Mouse (Mus musculus) C2C12 (cell line): ENCODE measurements around the gene Stat1. TPM values are rescaled to one million over a fixed set of nuclear protein-coding genes. Genes with fewer than 3 reads are reported as not detected.

Experiments
- H3K27me3 ChIP-seq: one replicate; pipeline ENCODE4 v1.6.1; 2011; ENCODE audit not compliant: control insufficient read depth, insufficient read depth, insufficient read length
- H3K36me3 ChIP-seq: one replicate; pipeline ENCODE4 v1.6.1; 2011; ENCODE audit not compliant: control insufficient read depth, insufficient read depth
- H3K4me3 ChIP-seq: one replicate; pipeline ENCODE4 v1.5.1; 2011; ENCODE audit warnings: mild to moderate bottlenecking, control low read depth; ENCODE audit not compliant: poor library complexity, insufficient read depth, severe bottlenecking
- H3K79me2 ChIP-seq: one replicate; pipeline ENCODE4 v1.6.1; 2011; ENCODE audit not compliant: control insufficient read depth, insufficient read depth
- H3K79me3 ChIP-seq: one replicate; pipeline ENCODE4 v1.6.1; 2011; ENCODE audit warnings: low read depth, control low read depth
- H3ac ChIP-seq: one replicate; pipeline ENCODE3; 2011; ENCODE audit warnings: low read depth; ENCODE audit not compliant: control insufficient read depth, insufficient read length
- CEBPB ChIP-seq: IDR thresholded peaks from one replicate; pipeline ENCODE4 v1.6.1; 2011; ENCODE audit warnings: low read depth, mild to moderate bottlenecking, control low read depth, moderate library complexity
- CTCF ChIP-seq: IDR thresholded peaks from one replicate; pipeline ENCODE4 v1.5.1; 2011; ENCODE audit not compliant: control insufficient read depth, insufficient read depth, insufficient read length
- FOSL1 ChIP-seq: IDR thresholded peaks from one replicate; pipeline ENCODE4 v1.8.0; 2011; ENCODE audit warnings: mild to moderate bottlenecking, low read length; ENCODE audit not compliant: poor library complexity, insufficient read depth, severe bottlenecking
- MAX ChIP-seq: IDR thresholded peaks from one replicate; pipeline ENCODE4 v1.6.1; 2011; ENCODE audit warnings: mild to moderate bottlenecking, control low read depth
- MYOD1 ChIP-seq: IDR thresholded peaks from one replicate; pipeline ENCODE4 v1.6.1; 2011; ENCODE audit warnings: low read depth; ENCODE audit not compliant: control insufficient read depth, insufficient read length
- MYOG ChIP-seq: IDR thresholded peaks from one replicate; pipeline ENCODE4 v1.6.1; 2011; ENCODE audit not compliant: control insufficient read depth, insufficient read length; ENCODE audit errors: extremely low read depth
- USF1 ChIP-seq: IDR thresholded peaks from one replicate; pipeline ENCODE4 v1.6.1; 2011; ENCODE audit warnings: low read depth, mild to moderate bottlenecking, control low read depth, moderate library complexity
- polyA plus RNA-seq: library from polyadenylated mRNA; unstranded; fragments of >200 nt; fragmentation: generic; extraction: Trizol; gene quantifications from one replicate; pipeline ENCODE4 v1.2.1, GENCODE M21; 2012; ENCODE audit warnings: missing spikeins

Stat1 gene
- polyA plus RNA-seq, 1 experiment: 8.3 TPM

GRCm38 (mm10) chr1:52149934-52150346, 30.7 kb downstream of the Stat1 start:
- Histone ChIP-seq H3K79me2 (no peaks in the 10 kb centered on the region), H3K79me3 (no peaks in the 10 kb centered on the region), H3K36me3 (peaks cover 13% of the 10 kb centered on the region), H3K27me3 (no peaks in the 10 kb centered on the region), H3ac (no peak overlapping the region), H3K4me3 (no peak overlapping the region)
- TF ChIP-seq CTCF: no peak
- no peak for TF ChIP-seq MYOD1

GRCm38 (mm10) chr1:52150676-52151075, 31.4 kb downstream of the Stat1 start:
- Histone ChIP-seq H3ac (no peak overlapping the region), H3K36me3 (peaks cover 21% of the 10 kb centered on the region), H3K79me3 (no peaks in the 10 kb centered on the region), H3K79me2 (no peaks in the 10 kb centered on the region), H3K27me3 (no peaks in the 10 kb centered on the region), H3K4me3 (no peak overlapping the region)
- TF ChIP-seq MYOG (no peak), MAX (no peak), USF1 (no peak), CTCF (no peak), MYOD1 (no peak), CEBPB (no peak), FOSL1 (no peak)

GRCm38 (mm10) chr1:52151166-52151565, 31.9 kb downstream of the Stat1 start:
- no peaks in the 10 kb centered on the region for H3K79me2 ChIP-seq

GRCm38 (mm10) chr1:52152369-52152768, 33.1 kb downstream of the Stat1 start:
- Histone ChIP-seq H3K27me3 (no peaks in the 10 kb centered on the region), H3K4me3 (no peak overlapping the region), H3K36me3 (peaks cover 35% of the 10 kb centered on the region), H3K79me3 (no peaks in the 10 kb centered on the region), H3ac (no peak overlapping the region), H3K79me2 (no peaks in the 10 kb centered on the region)
- TF ChIP-seq MAX (no peak), CEBPB (no peak), FOSL1 (no peak), MYOG (no peak), USF1 (no peak), CTCF (no peak), MYOD1 (no peak)

More at GRCm38 (mm10) chr1:52151166-52151565, 31.9 kb downstream of the Stat1 start:
- Histone ChIP-seq H3K79me3 (no peaks in the 10 kb centered on the region), H3K27me3 (no peaks in the 10 kb centered on the region), H3K4me3 (no peak overlapping the region), H3ac (no peak overlapping the region), H3K36me3 (peaks cover 25% of the 10 kb centered on the region)
- TF ChIP-seq CEBPB (no peak), MYOG (no peak), MYOD1 (no peak), CTCF (no peak), USF1 (no peak)

GRCm38 (mm10) chr1:52152936-52153335, 33.7 kb downstream of the Stat1 start:
- no peak for TF ChIP-seq FOSL1
- no peak for TF ChIP-seq MYOD1
- TF ChIP-seq MAX: no peak
- no peak for TF ChIP-seq USF1
- TF ChIP-seq CTCF: no peak
- TF ChIP-seq MYOG: no peak
- no peak for TF ChIP-seq CEBPB
- H3K79me3 ChIP-seq: no peaks in the 10 kb centered on the region
- H3K36me3 ChIP-seq: peaks cover 32% of the 10 kb centered on the region
- H3K79me2 ChIP-seq: no peaks in the 10 kb centered on the region
- H3K27me3 ChIP-seq: no peaks in the 10 kb centered on the region
- H3K4me3 ChIP-seq: no peak overlapping the region
- H3ac ChIP-seq: no peak overlapping the region

- Histone ChIP-seq H3K27me3 (no peaks in the 10 kb centered on the region), H3K79me3 (no peaks in the 10 kb centered on the region), H3K36me3 (peaks cover 31% of the 10 kb centered on the region), H3ac (no peak overlapping the region), H3K4me3 (no peak overlapping the region), H3K79me2 (no peaks in the 10 kb centered on the region)
- TF ChIP-seq MYOD1 (no peak), CTCF (no peak)
These were observed 35.6 kb downstream of the Stat1 start for GRCm38 (mm10) chr1:52154890-52155289.

GRCm38 (mm10) chr1:52156351-52156750, 37.1 kb downstream of the Stat1 start:
- no peak overlapping the region for H3ac ChIP-seq
- TF ChIP-seq CEBPB: no peak
- TF ChIP-seq MYOD1: no peak
- TF ChIP-seq CTCF: no peak
- no peak for TF ChIP-seq MYOG
- TF ChIP-seq USF1: no peak
- no peak for TF ChIP-seq FOSL1
- H3K79me2 ChIP-seq: no peaks in the 10 kb centered on the region
- no peak overlapping the region for H3K4me3 ChIP-seq
- H3K27me3 ChIP-seq: no peaks in the 10 kb centered on the region
- no peaks in the 10 kb centered on the region for H3K79me3 ChIP-seq
- peaks cover 31% of the 10 kb centered on the region for H3K36me3 ChIP-seq
